Mouse (Mus musculus): ENCODE measurements at regions not wholly inside any gene's neighbourhood (a gene's known extent, or its start where the extent isn't known, plus 50 kb on each side); places are given as distances from the start of the nearest gene placed in this dataset. TPM values are rescaled to one million over a fixed set of nuclear protein-coding genes. Genes with fewer than 3 reads are reported as not detected.
A peak's percentile ranks its signal among the peaks of the same experiment; 100 is the strongest.

DNA sequence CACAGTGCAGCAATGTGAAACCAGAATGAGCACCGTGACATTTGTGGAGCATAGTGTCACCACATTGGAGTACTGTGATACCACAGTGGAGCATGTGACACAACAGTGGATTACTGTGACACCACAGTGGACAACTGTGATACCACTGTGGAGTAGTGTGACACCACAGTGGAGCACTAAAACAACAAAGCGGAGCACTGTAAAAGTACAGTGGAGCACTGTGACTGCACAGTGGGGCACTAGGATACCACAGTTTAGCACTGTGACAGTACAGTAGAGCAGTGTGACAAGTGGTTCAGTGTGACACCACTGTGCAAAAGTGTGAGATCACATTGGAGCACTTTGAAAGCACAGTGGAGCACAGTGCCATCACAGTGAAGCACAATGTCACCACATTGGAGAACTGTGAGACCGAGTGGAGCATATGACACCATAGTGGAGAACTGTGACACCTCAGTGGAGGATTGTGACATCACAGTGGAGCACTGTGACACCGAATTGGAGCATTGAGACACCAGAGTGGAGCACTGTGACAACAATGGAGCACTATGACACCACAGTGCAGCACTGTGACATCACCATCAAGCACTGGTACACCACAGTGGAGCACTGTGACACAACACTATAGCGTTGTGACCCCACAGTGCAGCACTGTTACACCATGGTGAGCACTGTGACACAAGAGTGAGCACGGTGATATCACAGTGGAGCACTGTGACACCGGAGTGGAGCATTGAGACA, 86.6 kb upstream of the Vmn1r2 start:
- DNase-seq (ENCODE audit: low spot score), result no peak

DNA sequence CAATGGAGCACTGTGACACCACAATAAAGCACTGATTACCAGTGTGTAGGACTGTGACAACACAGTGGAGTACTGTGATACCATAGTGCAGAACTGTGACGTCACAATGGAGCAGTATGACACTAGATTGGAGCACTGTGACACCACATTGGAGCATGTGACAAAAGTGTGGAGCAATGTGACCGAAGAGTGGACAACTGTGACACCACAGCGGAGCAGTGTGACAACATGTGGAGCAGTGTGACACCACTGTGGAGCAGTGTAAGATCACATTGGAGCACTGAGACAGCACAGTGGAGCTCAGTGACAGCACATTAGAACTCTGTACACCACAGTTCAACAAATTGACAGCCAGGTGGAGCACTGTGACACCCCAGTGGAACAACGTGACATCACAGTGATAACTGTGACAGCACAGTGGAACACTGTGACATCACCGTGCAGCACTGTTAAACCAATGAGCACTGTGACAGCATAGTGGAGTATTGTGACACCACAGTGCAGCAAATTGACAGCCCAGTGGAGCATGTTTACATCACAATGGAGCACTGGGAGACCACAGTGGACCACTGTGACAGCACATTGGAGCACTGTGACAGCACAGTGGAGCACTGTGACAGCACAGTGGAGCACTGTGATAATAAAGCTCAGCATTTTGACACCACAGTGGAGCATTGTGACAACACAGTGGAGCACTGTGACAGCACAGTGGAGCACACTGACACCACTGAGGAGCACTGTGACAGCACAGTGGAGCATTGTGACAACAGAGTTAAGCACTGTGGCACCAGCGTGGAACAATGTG, 85.8 kb upstream of the Vmn1r2 start:
- DNase-seq (ENCODE audit: low spot score), result no peak

DNA sequence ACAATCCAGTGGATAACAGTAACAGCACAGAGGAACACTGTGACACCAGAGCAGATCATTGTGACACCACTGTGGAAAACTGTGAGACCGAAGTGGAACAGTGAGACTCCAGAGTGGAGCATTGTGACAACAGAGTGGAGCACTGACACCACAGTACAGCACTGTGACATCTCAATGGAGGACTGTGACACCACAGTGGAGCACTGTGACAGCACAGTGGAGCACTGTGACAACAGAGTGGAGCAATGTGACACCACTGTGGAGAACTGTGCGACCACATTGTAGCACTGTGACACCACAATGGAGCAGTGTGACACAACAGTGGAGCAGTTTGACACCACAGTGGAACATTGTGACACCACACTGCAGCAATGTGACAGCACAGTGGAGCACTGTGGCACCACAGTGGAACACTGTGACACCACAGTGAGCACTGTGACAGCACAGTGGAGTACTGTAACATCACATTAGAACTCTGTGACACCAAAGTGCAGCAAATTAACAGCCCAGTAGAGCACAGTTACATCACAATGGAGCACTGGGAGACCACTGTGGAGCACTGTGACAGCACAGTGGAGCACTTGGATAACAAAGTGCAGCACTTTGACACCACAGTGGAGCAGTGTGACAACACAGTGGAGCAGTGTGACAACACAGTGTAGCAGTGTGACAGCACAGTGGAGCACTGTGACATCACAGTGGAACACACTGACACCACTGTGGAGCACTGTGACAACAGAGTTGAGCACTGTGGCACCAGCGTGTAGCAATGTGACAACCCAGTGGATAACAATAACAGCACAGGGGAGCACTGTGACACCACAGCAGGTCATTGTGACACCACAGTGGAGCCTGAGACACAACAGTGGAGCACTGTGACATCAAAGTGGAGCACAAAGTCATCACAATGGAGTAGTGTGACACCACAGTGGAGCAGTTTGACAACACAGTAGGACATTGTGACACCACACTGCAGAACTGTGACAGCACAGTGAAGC, 84.9 kb upstream of the Vmn1r2 start:
- peak; percentile 1 for DNase-seq (ENCODE audit: low spot score)

DNA sequence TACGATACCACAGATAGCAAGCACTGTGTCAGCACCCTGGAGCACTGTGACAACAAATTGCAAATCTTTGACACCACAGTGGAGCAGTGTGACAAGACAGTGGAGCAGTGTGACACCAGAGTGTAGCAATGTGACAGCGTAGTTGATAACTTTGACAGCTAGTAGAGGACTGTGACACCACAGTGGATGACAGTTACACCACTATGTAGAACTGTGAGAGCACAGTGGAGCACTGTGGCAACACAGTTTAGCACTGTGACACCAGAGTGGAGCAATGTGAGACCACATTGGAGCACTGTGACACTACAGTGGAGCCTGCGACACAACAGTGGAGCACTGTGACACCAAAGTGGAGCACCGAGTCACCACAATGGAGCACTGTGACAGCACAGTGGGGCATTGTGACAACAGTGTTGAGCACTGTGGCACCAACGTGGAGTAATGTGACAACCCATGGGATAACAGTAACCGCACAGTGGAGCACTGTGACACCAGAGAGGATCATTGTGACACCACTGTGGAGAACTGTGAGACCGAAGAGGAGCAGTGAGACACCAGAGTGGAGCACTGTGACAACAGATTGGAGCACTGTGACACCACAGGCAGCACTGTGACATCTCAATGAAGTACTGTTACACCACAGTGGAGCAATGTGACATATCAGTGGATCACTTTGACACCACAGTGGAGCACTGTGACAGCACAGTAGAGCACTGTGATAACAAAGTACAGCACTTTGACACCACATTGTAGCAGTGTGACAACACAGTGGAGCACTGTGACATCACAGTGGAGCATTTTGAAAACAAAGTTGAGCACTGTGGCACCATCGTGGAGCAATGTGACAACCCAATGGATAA, 83.7 kb upstream of the Vmn1r2 start:
- peak; percentile 24 for DNase-seq (ENCODE audit: low spot score)

DNA sequence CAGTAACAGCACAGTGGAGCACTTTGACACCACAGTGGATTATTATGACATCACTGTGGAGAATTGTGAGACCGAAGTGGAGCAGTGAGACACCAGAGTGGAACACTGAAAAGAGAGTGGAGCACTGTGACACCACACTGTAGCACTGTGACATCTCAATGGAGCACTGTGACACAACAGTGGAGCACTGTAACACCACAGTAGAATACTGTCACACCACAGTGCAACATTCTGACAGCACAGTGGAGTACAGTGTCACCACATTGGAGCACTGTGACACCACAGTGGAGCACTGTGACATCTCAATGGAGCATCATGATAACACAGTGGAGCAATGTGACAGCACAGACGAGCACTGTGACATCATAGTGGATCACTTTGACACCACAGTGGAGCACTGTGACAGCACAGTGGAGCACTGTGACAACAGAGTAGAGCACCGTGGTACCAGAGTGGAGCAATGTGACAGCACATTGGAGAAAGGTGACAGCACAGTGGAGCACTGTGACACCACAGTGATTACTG, 83.0 kb upstream of the Vmn1r2 start:
- DNase-seq (ENCODE audit: low spot score), result peak; percentile 2

DNA sequence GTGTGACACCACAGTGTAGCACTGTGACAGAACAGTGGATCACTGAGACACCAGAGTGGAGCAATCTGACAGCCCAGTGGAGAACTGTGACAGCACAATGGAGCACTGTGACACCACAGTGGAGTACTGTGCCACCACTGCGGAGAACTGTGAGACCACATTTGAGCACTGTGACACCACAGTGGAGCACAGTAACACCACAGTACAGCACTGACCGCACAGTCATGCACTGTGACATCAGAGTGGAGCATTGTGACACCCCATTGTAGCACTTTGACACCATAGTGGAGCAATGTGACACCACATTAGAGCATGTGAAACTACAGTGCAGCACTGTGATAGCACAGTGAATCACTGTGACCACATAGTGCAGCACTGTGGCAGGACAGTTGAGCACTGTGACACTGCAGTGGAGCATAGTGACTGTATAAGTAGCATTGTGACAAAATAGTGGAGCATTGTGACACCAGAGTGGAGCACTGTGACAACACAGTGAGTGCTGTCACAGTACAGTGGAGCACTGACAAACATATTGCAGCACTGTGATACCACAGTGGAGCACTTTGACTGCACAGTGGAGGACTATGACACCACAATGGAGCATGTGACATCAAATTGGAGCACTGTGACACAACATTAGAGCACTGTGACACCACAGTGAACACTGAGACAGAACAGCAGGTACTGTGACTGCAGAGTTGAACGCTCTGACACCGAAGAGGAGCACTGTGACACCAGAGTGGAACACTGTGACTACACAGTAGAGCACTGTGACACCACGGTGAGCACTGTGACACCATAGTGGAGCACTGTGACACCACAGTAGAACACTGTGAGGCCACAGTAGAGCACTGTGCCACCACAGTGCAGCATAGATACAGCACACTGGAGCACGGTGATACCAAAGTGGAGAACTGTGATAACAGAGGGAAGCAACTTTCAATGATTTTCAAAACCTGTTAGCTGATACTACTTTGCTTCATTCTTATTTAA, 81.4 kb upstream of the Vmn1r2 start:
- peak; percentile 2 for DNase-seq (ENCODE audit: low spot score)

DNA sequence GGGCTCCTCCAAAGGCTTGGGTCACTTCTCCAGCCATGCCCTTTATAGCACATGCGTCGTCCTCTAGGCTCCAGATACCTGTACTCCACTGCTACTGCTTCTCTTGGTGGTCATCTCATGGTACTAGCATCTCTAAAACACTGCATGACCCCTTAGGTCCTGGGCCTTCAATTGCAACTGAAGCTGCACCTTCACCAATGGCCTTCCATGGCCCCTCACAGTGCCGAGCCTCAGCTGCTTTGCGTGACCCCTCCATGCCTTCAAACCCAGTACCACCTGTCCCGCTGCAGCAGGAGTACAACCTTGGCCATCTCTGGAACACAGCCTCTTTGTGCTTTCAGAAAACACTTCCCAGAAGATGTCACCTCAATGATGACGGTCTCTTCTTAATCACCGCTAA, 79.5 kb upstream of the Vmn1r2 start:
- DNase-seq (ENCODE audit: low spot score), result peak; percentile 1

DNA sequence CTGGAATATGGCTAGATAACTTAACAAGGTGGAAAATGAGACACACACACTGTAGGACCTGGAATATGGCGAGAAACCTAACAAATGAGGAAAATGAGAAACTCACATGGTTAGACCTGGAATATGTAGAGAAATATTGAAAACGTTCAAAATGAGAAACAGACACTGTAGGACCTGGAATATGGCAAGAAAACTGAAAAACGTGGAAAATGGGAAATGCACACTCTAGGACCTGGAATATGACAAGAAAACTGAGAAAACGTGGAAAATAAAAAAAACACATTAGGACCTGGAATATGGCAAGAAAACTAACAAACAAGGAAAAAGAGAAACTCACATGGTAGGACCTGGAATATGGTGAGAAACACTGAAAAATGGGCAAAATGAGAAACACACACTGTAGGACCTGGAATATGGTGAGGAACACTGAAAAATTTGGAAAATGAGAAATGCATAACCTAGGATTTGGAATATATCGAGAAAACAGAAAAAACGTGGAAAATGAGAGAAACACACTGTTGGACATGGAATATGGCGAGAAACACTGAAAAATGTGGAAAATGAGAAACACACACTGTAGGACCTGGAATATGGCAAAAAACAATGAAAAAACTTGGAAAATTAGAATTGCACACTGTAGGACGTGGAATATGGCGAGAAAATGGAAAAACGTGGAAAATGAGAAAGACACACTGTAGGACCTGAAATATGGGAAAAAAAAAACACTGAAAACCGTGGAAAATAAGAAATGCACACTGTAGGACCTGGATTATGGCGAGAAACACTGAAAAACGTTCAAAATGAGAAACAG, 77.3 kb upstream of the Vmn1r2 start:
- DNase-seq (ENCODE audit: low spot score), result peak; percentile 1

DNA sequence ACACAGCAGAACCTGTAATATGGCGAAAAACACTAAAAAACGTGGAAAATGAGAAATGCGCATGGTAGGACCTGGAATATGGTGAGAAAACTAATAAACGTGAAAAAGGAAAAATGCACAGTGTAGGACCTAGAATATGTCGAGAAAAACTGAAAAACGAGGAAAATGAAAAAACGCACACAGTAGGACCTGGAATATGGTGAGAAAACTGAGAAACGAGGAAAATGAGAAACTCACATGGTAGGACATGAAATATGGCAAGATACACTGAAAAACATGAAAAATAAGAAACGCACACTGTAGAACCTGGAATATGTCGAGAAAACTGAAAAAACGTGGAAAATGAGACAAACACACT, 76.8 kb upstream of the Vmn1r2 start:
- peak; percentile 1 for DNase-seq (ENCODE audit: low spot score)

DNA sequence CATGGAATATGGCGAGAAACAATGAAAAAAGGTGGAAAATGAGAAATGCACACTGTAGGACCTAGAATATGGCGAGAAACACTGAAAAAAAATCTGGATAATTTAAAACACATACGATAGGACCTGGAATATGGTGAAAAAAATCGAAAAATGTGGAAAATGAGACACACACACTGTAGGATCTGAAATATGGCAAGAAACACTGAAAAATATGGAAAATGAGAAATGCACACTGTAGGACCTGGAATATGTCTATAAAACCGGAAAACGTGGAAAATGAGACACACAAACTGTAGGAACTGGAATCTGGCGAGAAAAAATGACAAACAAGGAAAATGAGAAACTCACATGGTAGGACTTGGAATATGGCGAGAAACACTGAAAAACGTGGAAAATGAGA, 76.4 kb upstream of the Vmn1r2 start:
- peak; percentile 2 for DNase-seq (ENCODE audit: low spot score)

Small RNAs in the stretch of these regions (microRNA-seq; reads per million reads assigned to microRNA genes)
- gene Gm27878 (ENCODE audit: borderline number of aligned reads), result not detected
